8 mouse cellular contexts compared by ENCODE assay signal in the genomic region with DNA sequence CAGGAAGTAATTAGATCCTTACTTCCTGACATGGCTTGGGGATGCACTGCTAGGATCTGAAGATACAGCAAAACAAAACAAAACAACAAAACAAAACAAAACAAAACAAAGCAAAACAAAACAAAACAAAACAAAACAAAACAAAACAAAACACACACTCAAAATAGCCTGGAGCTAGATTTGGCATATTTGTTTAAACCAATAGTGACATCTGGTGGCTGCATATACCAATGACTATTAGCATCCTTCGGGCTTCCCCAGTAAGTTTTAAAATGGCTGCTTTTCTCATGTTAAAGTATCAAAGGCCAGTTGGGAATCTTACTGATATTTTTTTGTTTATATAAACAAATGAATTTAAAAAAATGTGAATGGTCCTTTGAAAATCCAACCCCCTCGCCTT. TPM values are rescaled to one million over a fixed set of nuclear protein-coding genes. Genes with fewer than 3 reads are reported as not detected.
DNase-seq lines count a peak whose midpoint lies in the region; ATAC-seq lines count a peak whose summit lies in the region.

No protein-coding gene starts in this region.

- peak; percentile 11 for DNase-seq in adrenal gland, postnatal 14 days
- DNase-seq in adrenal gland, adult 8-10 months = no peak
- DNase-seq in layer of hippocampus, adult 9-10 months (ENCODE audit: low spot score) = peak; percentile 29
- DNase-seq in layer of hippocampus, adult 8-10 months (ENCODE audit: low spot score in 2 of 2) = no peak
- DNase-seq in ZHBTc4 (ENCODE audit: low read depth, low spot score) = peak; percentile 64
- peak; percentile 19 for DNase-seq in retina, postnatal 7 days (ENCODE audit: low read depth, low spot score)
- DNase-seq in spleen, postnatal 36 days (ENCODE audit: low spot score in 2 of 2) = no peak

- peak; percentile 89 for ATAC-seq in granulocyte monocyte progenitor cell, adult 5-6 weeks (replicated peaks; ENCODE audit: poor library complexity, severe bottlenecking)

RNA-seq across cellular contexts. Expression of gene Ica1, which starts 52.9 kb away (rescaled TPM):
- 22.6 and 25.5 TPM in 2 replicates for total RNA-seq in adrenal gland, postnatal 14 days (2021)
- 10 to 100 TPM; 51.0 to 72.9 (median 61.5) TPM for total RNA-seq in adrenal gland, adult 8-10 months (2022)
- total RNA-seq in layer of hippocampus, adult 8-10 months (2022) = 10 to 100 TPM; 54.8 to 63.2 (median 57.9) TPM
- 21.6 and 36.8 TPM in 2 replicates for total RNA-seq in granulocyte monocyte progenitor cell, adult 5-6 weeks (2014; fragmentation: Nextera tagmentation)
- 24.4 and 33.1 TPM in 2 replicates for total RNA-seq in granulocyte monocyte progenitor cell, adult 5-6 weeks (2017)

Comparison
In these comparisons a context has a peak if more than half of its experiments do, and no peak if none do; other contexts are left out.
1. DNase-seq: peak in adrenal gland, postnatal 14 days (single experiment), layer of hippocampus, adult 9-10 months (single experiment), ZHBTc4 (single experiment) and retina, postnatal 7 days (single experiment); none in adrenal gland, adult 8-10 months (single experiment), layer of hippocampus, adult 8-10 months (0 of 2) and spleen, postnatal 36 days (0 of 2).